Mouse (Mus musculus) cerebellum, postnatal 25 days (tissue): ENCODE data around the gene Gm10413.
"Not testable (repeated sequence)": the region's sequence is repeated elsewhere in the genome, so short reads cannot be mapped to it uniquely, and the experiment has no call there.

ENCODE experiments used
- DNase-seq, 2 experiments: peaks; one replicate each; pipeline ENCODE4 v3.0.0; 2021; ENCODE audit warnings: mixed read lengths in 2 of 2

The Gm10413 gene

GRCm38 (mm10) chr14:3394793-3395192, at the start of gene Gm10413:
TSS of gene Gm10413 (plus strand) at chr14:3395093.
- DNase-seq: not testable (repeated sequence)

DNA sequence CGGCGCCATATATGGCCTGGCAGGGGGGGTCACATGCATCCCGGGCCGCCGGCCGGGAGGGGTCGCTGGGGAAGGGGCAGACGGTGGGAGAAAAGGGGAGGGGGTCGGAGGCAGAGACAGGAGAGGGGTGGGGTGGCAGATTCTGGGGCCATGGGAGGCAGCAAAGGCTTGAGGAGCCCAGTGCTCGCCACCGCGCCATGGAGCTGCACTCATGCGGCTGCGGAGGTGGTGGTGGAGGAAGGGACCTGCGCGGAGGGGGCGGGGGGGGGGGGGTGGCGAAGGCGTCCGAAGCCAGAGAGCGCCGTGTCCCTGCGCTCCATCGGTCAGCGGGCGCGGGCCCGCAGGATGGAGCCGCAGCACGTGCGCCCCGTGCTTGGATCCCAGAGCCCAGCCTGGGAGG, 17.4 kb downstream of the Gm10413 start, which contains the start of gene Gm10409:
Gene Gm10409 (plus strand): TSS at position 301 of the 400 bp plus-strand sequence.
- DNase-seq: not testable (repeated sequence)

DNA sequence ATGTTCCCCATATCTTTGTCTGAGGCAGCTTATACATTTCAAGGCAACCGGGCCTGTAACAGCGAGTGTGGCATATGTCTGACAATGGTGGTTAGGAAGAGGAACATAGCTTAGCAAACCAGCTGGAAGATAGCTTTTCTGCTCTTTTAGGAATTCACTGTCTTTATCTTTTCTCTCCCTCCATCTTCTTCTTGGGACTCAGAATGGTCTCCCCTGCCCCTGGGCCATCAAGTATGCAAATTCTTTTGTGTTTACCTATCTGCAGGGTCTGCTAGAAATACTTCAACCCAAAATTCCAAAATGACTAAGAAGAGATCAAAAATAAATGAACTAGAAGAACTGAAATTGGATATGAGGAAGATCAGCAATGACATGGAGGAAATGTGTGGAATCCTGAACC, 32.9 kb downstream of the Gm10413 start, which contains the start of gene Gm3005:
Gene Gm3005 (plus strand): TSS at position 301 of the 400 bp plus-strand sequence.
- DNase-seq: not testable (repeated sequence)

DNA sequence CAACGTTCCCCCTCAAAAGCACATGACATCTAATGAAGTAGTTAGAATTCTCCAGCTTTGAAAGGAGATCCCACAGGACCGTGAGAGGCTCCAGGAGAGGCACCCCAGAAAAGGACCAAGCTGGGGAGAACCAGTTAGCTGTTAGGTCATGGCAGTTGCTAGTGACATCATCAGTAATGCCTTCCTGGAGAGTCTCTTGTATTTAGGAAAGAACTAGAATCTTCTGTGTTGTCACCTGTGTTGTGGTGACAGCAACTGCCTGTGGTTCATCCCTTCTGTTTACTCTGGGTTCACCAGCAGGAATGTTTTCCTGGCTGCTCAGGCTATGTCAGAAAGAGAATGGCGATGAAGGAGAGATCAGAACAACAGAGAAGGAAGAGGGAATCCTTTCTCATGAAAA, 54.2 kb downstream of the Gm10413 start, which contains the start of gene Gm10408:
Gene Gm10408 (plus strand): TSS at position 301 of the 400 bp plus-strand sequence.
- DNase-seq: not testable (repeated sequence)
